Mouse (Mus musculus) kidney, embryonic 15.5 days (tissue): ENCODE measurements around the gene Ppp2r5e. TPM values are rescaled to one million over a fixed set of nuclear protein-coding genes. Genes with fewer than 3 reads are reported as not detected.
"Not testable (repeated sequence)": the region's sequence is repeated elsewhere in the genome, so short reads cannot be mapped to it uniquely, and the experiment has no call there.

Experiments used
- ATAC-seq: fragments of 200-750 bp; cut with Nextera tagmentation; replicated peaks from 2 replicates; pipeline ENCODE4 v1.8.0; 2017; ENCODE audit warnings: moderate TSS enrichment; ENCODE audit not compliant: low FRiP score
- H3K27ac ChIP-seq: fragments of 300-500 bp; sonication (generic); 2 replicates; pipeline ENCODE4 v1.5.1; 2015; ENCODE audit warnings: mild to moderate bottlenecking, inconsistent platforms
- H3K27me3 ChIP-seq: fragments of 300-500 bp; sonication (generic); 2 replicates; pipeline ENCODE4 v1.6.1; 2015; ENCODE audit warnings: inconsistent platforms
- H3K36me3 ChIP-seq: fragments of 300-500 bp; sonication (generic); 2 replicates; pipeline ENCODE4 v1.6.1; 2015; ENCODE audit warnings: inconsistent platforms
- H3K4me1 ChIP-seq: fragments of 300-500 bp; sonication (generic); 2 replicates; pipeline ENCODE4 v1.6.1; 2015; ENCODE audit warnings: inconsistent platforms
- H3K4me2 ChIP-seq: fragments of 300-500 bp; sonication (generic); 2 replicates; pipeline ENCODE4 v1.6.1; 2015; ENCODE audit warnings: moderate library complexity, mild to moderate bottlenecking, inconsistent platforms
- H3K4me3 ChIP-seq: fragments of 300-500 bp; sonication (generic); replicated peaks from 2 replicates; pipeline ENCODE4 v1.5.1; 2015; ENCODE audit warnings: mild to moderate bottlenecking, inconsistent platforms
- H3K9ac ChIP-seq: fragments of 300-500 bp; sonication (generic); 2 replicates; pipeline ENCODE4 v1.6.1; 2015; ENCODE audit warnings: mild to moderate bottlenecking, inconsistent platforms
- H3K9me3 ChIP-seq: fragments of 300-500 bp; sonication (generic); replicated peaks from 2 replicates; pipeline ENCODE4 v1.6.1; 2016; ENCODE audit warnings: inconsistent platforms
- WGBS: fragments of 180-500 bp; shearing (Covaris S2); methylation state at CpG from one replicate; pipeline ENCODE4 v1.1.7; 2015; ENCODE audit warnings: mixed read lengths; 5-methylcytosine and 5-hydroxymethylcytosine counted together
- polyA plus RNA-seq: library from polyadenylated mRNA; unstranded; fragments of >200 nt; fragmentation: Nextera tagmentation; extraction: Ambion mirVana; gene quantifications from 2 replicates; pipeline ENCODE4 v1.2.1, GENCODE M21; 2015

Ppp2r5e gene
- polyA plus RNA-seq, 1 experiment from 2014 or later: 12.4 TPM

- H3K27ac ChIP-seq: no peak overlapping the region
- H3K9ac ChIP-seq: no peak overlapping the region
- peaks cover 42% of the 10 kb centered on the region for H3K36me3 ChIP-seq
- H3K4me2 ChIP-seq: no peak overlapping the region
- peak; percentile 59; the same call in 1 of the 2 replicates for ATAC-seq
- H3K9me3 ChIP-seq: no peaks in the 10 kb centered on the region
- 86% methylated on average over 8 of the region's 8 CpGs for WGBS
- 0 out of 2 replicates have a peak, but pooled peaks cover 12% of the 10 kb centered on the region for H3K4me1 ChIP-seq
- H3K4me3 ChIP-seq: no peak overlapping the region
- no peaks in the 10 kb centered on the region for H3K27me3 ChIP-seq
These were observed 145.5 kb downstream of the Ppp2r5e start for GRCm38 (mm10) chr12:75450592-75450991.

GRCm38 (mm10) chr12:75450011-75450410 lies 146.0 kb downstream of the Ppp2r5e start:
- H3K4me2 ChIP-seq: no peak overlapping the region
- no peak overlapping the region for H3K4me3 ChIP-seq
- ATAC-seq: 0 out of 2 replicates have a peak, but pooled peaks have one; percentile 74
- peaks cover 42% of the 10 kb centered on the region for H3K36me3 ChIP-seq
- 50% methylated on average over 14 of the region's 14 CpGs for WGBS
- no peak overlapping the region for H3K27ac ChIP-seq
- no peak overlapping the region for H3K9ac ChIP-seq
- no peaks in the 10 kb centered on the region for H3K27me3 ChIP-seq
- 0 out of 2 replicates have a peak, but pooled peaks cover 12% of the 10 kb centered on the region for H3K4me1 ChIP-seq
- no peaks in the 10 kb centered on the region for H3K9me3 ChIP-seq

GRCm38 (mm10) chr12:75449475-75449966 lies 146.5 kb downstream of the Ppp2r5e start:
- Histone ChIP-seq H3K4me3 (no peak overlapping the region), H3K4me1 (0 out of 2 replicates have a peak, but pooled peaks cover 12% of the 10 kb centered on the region), H3K36me3 (peaks cover 38% of the 10 kb centered on the region), H3K9ac (no peak overlapping the region), H3K9me3 (no peaks in the 10 kb centered on the region), H3K27ac (no peak overlapping the region), H3K27me3 (no peaks in the 10 kb centered on the region), H3K4me2 (no peak overlapping the region)
- 63% methylated on average over 6 of the region's 6 CpGs for WGBS
- ATAC-seq: no peak

GRCm38 (mm10) chr12:75448921-75449320 lies 147.1 kb downstream of the Ppp2r5e start:
- H3K9ac ChIP-seq: no peak overlapping the region
- no peak overlapping the region for H3K27ac ChIP-seq
- no peak overlapping the region for H3K4me3 ChIP-seq
- H3K9me3 ChIP-seq: no peaks in the 10 kb centered on the region
- peaks cover 15% of the 10 kb centered on the region; the same call in 1 of the 2 replicates for H3K4me1 ChIP-seq
- no peak for ATAC-seq
- no peak overlapping the region for H3K4me2 ChIP-seq
- no peaks in the 10 kb centered on the region for H3K27me3 ChIP-seq
- H3K36me3 ChIP-seq: peaks cover 37% of the 10 kb centered on the region
- WGBS: 77% methylated on average over 5 of the region's 5 CpGs

GRCm38 (mm10) chr12:75446245-75446644 lies 149.8 kb downstream of the Ppp2r5e start:
- H3K4me2 ChIP-seq: no peak overlapping the region
- H3K4me1 ChIP-seq: peaks cover 18% of the 10 kb centered on the region; the same call in 1 of the 2 replicates
- no peaks in the 10 kb centered on the region for H3K9me3 ChIP-seq
- no peak for ATAC-seq
- WGBS: 91% methylated on average over 7 of the region's 7 CpGs
- no peak overlapping the region for H3K9ac ChIP-seq
- H3K27me3 ChIP-seq: no peaks in the 10 kb centered on the region
- H3K4me3 ChIP-seq: no peak overlapping the region
- no peak overlapping the region for H3K27ac ChIP-seq
- peaks cover 12% of the 10 kb centered on the region for H3K36me3 ChIP-seq

DNA sequence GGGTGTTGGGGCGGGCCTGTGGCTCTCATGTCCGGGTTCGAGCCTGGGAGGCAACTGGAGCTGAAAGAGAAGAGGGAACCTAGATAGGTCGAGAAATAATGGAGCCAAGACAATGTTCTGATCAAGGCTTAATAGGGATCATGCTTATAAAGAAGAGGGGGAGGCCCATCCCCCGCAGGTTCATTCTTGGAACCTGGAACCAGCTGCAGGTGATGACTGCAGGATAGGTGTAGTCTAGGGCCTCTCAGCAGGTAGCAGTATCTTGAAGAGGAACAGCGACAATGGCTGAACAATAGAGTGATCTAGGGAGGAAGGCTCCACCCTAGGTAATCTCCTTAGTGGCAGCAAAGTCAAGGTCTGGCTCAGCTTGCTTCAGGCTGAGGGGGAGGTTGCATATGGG lies 163.6 kb downstream of the Ppp2r5e start:
- not testable (repeated sequence) for H3K27ac ChIP-seq, H3K4me3 ChIP-seq, H3K36me3 ChIP-seq, ATAC-seq, H3K9ac ChIP-seq, H3K4me2 ChIP-seq, H3K27me3 ChIP-seq, H3K4me1 ChIP-seq, H3K9me3 ChIP-seq
- 86% methylated on average over 6 of the region's 6 CpGs for WGBS

DNA sequence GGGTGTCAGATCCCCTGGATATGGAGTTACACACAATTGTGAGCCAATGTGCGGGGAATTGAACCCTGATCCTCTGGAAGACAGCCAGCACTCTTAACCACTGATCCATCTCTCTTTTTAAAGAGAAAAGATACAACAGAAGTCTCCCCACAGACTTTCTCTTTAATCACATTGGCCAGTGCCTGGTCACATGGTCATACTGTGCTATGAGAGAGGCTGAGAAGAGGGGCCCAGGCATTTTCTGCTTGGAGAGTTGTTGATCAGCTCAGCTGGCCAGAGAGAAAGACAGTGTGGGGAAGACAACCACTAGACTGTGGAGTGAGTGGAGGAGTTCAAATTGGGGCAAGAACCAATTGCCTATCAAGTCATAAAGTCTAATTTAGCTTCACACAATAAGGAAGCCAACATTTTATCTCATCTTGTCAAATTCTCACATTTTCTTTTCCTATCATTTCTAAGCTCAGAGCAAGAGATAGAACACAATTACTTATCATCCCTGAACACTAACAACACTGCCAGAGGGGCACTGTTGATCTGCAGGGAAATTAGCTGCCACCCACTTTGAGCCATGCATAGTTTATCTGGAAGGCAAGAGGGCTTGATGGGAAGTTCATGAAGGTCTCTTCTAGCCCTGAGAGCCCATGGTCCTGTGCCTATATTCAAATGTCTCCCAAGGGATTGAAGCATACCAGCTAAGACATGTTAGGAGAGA lies 166.2 kb downstream of the Ppp2r5e start:
- WGBS: 92% methylated on average over 1 of the region's 1 CpGs

DNA sequence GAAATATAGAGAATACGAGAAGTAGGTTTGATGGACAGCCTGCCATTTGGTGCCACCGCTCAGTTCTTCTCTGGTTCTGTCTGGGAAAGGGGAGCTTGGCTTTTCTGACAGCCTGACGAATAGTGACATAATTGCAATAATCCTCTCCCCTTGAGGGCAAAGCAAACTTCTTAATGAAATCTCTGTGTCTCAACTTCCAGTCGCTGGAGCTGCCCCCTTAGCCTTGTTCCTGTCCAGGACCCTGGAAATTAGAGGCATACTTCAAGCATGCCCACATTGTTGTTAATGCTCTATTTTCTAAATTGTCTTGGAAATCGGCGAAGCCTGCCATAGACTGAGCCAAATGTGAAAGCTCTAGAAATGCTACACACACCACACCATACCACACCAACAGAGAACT lies 167.3 kb downstream of the Ppp2r5e start:
- Histone ChIP-seq H3K27ac (no peak overlapping the region), H3K9me3 (no peaks in the 10 kb centered on the region), H3K4me2 (no peak overlapping the region), H3K4me3 (no peak overlapping the region), H3K36me3 (no peaks in the 10 kb centered on the region), H3K27me3 (no peaks in the 10 kb centered on the region), H3K4me1 (0 out of 2 replicates have a peak, but pooled peaks cover 7% of the 10 kb centered on the region), H3K9ac (no peak overlapping the region)
- ATAC-seq: no peak
- 84% methylated on average over 6 of the region's 6 CpGs for WGBS

More for the DNA sequence above, 166.2 kb downstream of the Ppp2r5e start:
- Histone ChIP-seq H3K9me3 (no peaks in the 10 kb centered on the region), H3K4me2 (no peak overlapping the region), H3K4me1 (0 out of 2 replicates have a peak, but pooled peaks cover 7% of the 10 kb centered on the region), H3K9ac (no peak overlapping the region), H3K4me3 (no peak overlapping the region), H3K27ac (no peak overlapping the region), H3K36me3 (no peaks in the 10 kb centered on the region), H3K27me3 (no peaks in the 10 kb centered on the region)
- no peak for ATAC-seq

DNA sequence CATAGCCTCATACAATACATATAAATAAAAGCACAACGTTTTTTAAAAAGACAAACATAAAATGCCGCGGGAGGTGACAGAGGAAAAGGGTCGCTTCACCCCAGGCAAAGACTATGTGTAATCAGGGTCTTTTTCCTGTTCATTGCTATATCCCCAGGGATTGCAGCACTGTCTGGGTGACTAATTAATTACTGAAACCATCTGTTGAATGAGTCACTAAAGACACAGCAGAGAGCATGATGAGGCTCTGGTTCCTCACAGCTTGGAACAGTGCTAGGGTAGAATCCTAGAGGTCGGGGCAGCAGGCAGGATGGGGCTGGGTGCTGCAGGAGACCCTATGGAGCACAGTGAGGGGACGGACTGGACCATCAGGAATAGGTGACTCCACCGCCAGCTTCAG lies 170.2 kb downstream of the Ppp2r5e start:
- no peak overlapping the region for H3K9ac ChIP-seq
- H3K9me3 ChIP-seq: no peaks in the 10 kb centered on the region
- H3K4me3 ChIP-seq: no peak overlapping the region
- 0 out of 2 replicates have a peak, but pooled peaks cover 7% of the 10 kb centered on the region for H3K4me1 ChIP-seq
- 72% methylated on average over 7 of the region's 7 CpGs for WGBS
- ATAC-seq: 0 out of 2 replicates have a peak, but pooled peaks have one; percentile 33
- no peak overlapping the region for H3K4me2 ChIP-seq
- H3K27me3 ChIP-seq: no peaks in the 10 kb centered on the region
- no peak overlapping the region for H3K27ac ChIP-seq
- no peaks in the 10 kb centered on the region for H3K36me3 ChIP-seq

GRCm38 (mm10) chr12:75424817-75425216 lies 171.2 kb downstream of the Ppp2r5e start:
- Histone ChIP-seq H3K4me2 (no peak overlapping the region), H3K27me3 (no peaks in the 10 kb centered on the region), H3K9ac (no peak overlapping the region), H3K36me3 (no peaks in the 10 kb centered on the region), H3K4me1 (0 out of 2 replicates have a peak, but pooled peaks cover 7% of the 10 kb centered on the region), H3K9me3 (no peaks in the 10 kb centered on the region), H3K4me3 (no peak overlapping the region), H3K27ac (no peak overlapping the region)
- no peak for ATAC-seq
- 87% methylated on average over 4 of the region's 4 CpGs for WGBS

DNA sequence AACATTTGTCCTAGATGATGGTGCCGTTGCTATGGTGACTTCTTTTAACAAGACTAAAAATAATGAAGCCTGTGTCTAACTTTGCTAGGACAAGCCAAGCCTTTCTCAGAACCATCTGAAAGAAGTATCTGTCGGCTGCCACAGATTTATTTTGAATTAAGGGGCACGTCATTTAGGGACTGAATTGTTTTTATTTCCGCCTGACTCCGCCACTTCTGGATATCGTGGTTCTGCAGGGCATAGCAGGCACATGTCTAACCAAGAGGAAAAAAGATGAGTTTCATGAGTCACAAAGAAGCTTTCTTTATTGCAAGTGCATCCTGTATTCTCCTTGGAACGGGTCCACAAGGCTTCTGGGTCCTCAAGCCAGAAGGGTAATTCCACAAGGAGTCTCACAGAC lies 171.7 kb downstream of the Ppp2r5e start:
- H3K9me3 ChIP-seq: no peaks in the 10 kb centered on the region
- H3K36me3 ChIP-seq: no peaks in the 10 kb centered on the region
- no peak overlapping the region for H3K4me2 ChIP-seq
- H3K9ac ChIP-seq: no peak overlapping the region
- WGBS: 71% methylated on average over 7 of the region's 7 CpGs
- H3K27me3 ChIP-seq: no peaks in the 10 kb centered on the region
- ATAC-seq: no peak
- H3K4me3 ChIP-seq: no peak overlapping the region
- no peak overlapping the region for H3K27ac ChIP-seq
- 0 out of 2 replicates have a peak, but pooled peaks cover 7% of the 10 kb centered on the region for H3K4me1 ChIP-seq

DNA sequence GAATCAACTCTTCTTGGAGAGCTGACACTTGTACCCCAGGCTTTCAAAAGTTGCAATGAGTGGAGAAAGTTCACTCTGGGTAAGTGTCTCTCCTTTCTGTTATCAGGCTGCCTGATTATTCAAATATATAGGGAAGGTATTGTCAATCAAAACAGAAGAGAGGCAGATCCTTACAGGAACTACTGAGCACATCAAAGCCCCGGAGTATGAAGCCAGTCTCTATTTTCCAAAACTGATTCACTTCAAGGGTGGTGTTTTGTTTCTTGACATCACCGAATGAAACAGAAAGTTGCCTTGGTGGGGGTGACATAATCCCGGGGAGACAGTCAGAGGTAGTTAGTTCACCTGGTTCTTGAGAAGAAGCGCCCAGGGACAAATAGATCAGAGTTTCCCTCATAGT lies 179.4 kb downstream of the Ppp2r5e start, which contains the start of gene Gphb5:
Gene Gphb5, minus strand, starts transcription at position 101 of the 400 bp plus-strand sequence.
- WGBS: 91% methylated on average over 4 of the region's 4 CpGs
- Histone ChIP-seq H3K27ac (no peak within 1 kb of the TSS), H3K9ac (no peak within 1 kb of the TSS), H3K4me2 (no peak within 1 kb of the TSS), H3K4me3 (no peak within 1 kb of the TSS), H3K4me1 (no peaks in the 10 kb centered on the region), H3K9me3 (no peaks in the 10 kb centered on the region), H3K36me3 (no peaks in the 10 kb centered on the region), H3K27me3 (no peaks in the 10 kb centered on the region)
- ATAC-seq: no peak
